In genomic region chr10:78630194-78630593, GRCm38 (mm10) we compare ENCODE assay signal across 17 mouse cellular contexts. TPM values are rescaled to one million over a fixed set of nuclear protein-coding genes. Genes with fewer than 3 reads are reported as not detected.
DNase-seq lines count a peak whose midpoint lies in the region; ATAC-seq and TF ChIP-seq lines count a peak whose summit lies in the region.
"Had no signal": no experiment of that assay in that cellular context is flagged by ENCODE, and none has a peak within 500 bp of the region (broad histone marks: within the 10 kb centered on the region; RNA-seq: fewer than 3 reads in every experiment).

No protein-coding gene starts in this region.

- H3K27ac ChIP-seq in forebrain, embryonic 13.5 days: no peak overlapping the region
- no peak overlapping the region for H3K27ac ChIP-seq in forebrain, embryonic 10.5 days
- H3K27ac ChIP-seq in midbrain, postnatal 0 days (ENCODE audit: low read depth, low read length): no peak overlapping the region
- H3K27ac ChIP-seq in midbrain, embryonic 10.5 days (replicated peaks): no peak overlapping the region
- no peak overlapping the region for H3K27ac ChIP-seq in forebrain, embryonic 16.5 days (ENCODE audit: low read length)
- H3K27ac ChIP-seq in liver, postnatal 0 days (ENCODE audit: low read depth): no peak overlapping the region
- H3K27ac ChIP-seq in kidney, embryonic 16.5 days (ENCODE audit: low read length): no peak overlapping the region
- H3K27ac ChIP-seq: liver, embryonic 14.5 days; neural tube, embryonic 12.5 days had no signal

- WGBS in forebrain, embryonic 13.5 days: 77% methylated on average over 4 of the region's 4 CpGs
- WGBS in forebrain, embryonic 10.5 days: 88% methylated on average over 4 of the region's 4 CpGs
- 77% methylated on average over 4 of the region's 4 CpGs for WGBS in midbrain, postnatal 0 days
- WGBS in midbrain, embryonic 10.5 days: 78% methylated on average over 4 of the region's 4 CpGs
- 61% methylated on average over 4 of the region's 4 CpGs for WGBS in forebrain, embryonic 16.5 days
- WGBS in liver, postnatal 0 days (ENCODE audit: insufficient replicate concordance): 76% methylated on average over 4 of the region's 4 CpGs
- WGBS in kidney, embryonic 16.5 days: 79% methylated on average over 4 of the region's 4 CpGs

- no peak overlapping the region for H3K4me3 ChIP-seq in forebrain, embryonic 13.5 days
- no peak overlapping the region for H3K4me3 ChIP-seq in forebrain, embryonic 10.5 days
- no peak overlapping the region for H3K4me3 ChIP-seq in midbrain, postnatal 0 days (ENCODE audit: low read depth, low read length)
- H3K4me3 ChIP-seq in midbrain, embryonic 10.5 days: no peak overlapping the region
- no peak overlapping the region for H3K4me3 ChIP-seq in forebrain, embryonic 16.5 days (replicated peaks; ENCODE audit: low read length)
- H3K4me3 ChIP-seq in liver, postnatal 0 days (ENCODE audit: low read depth, low read length): no peak overlapping the region
- H3K4me3 ChIP-seq in kidney, embryonic 16.5 days (ENCODE audit: low read length): no peak overlapping the region
- H3K4me3 ChIP-seq: neural tube, embryonic 12.5 days had no signal

- no peaks in the 10 kb centered on the region for H3K9me3 ChIP-seq in forebrain, embryonic 13.5 days (replicated peaks)
- H3K9me3 ChIP-seq in forebrain, embryonic 10.5 days: no peaks in the 10 kb centered on the region
- no peaks in the 10 kb centered on the region for H3K9me3 ChIP-seq in midbrain, postnatal 0 days (ENCODE audit: low read length)
- H3K9me3 ChIP-seq in midbrain, embryonic 10.5 days (replicated peaks): no peaks in the 10 kb centered on the region
- H3K9me3 ChIP-seq in forebrain, embryonic 16.5 days (ENCODE audit: control insufficient read depth, low read length): no peaks in the 10 kb centered on the region
- no peaks in the 10 kb centered on the region for H3K9me3 ChIP-seq in liver, postnatal 0 days (ENCODE audit: low read length)
- H3K9me3 ChIP-seq in kidney, embryonic 16.5 days (ENCODE audit: low read length): no peaks in the 10 kb centered on the region
- H3K9me3 ChIP-seq: neural tube, embryonic 12.5 days had no signal

- no peaks in the 10 kb centered on the region for H3K4me1 ChIP-seq in forebrain, embryonic 13.5 days
- H3K4me1 ChIP-seq in forebrain, embryonic 10.5 days: no peaks in the 10 kb centered on the region
- H3K4me1 ChIP-seq in midbrain, postnatal 0 days (ENCODE audit: insufficient read depth, low read length): no peaks in the 10 kb centered on the region
- no peaks in the 10 kb centered on the region for H3K4me1 ChIP-seq in midbrain, embryonic 10.5 days
- H3K4me1 ChIP-seq in forebrain, embryonic 16.5 days (replicated peaks; ENCODE audit: control insufficient read depth, insufficient read depth, low read length): no peaks in the 10 kb centered on the region
- H3K4me1 ChIP-seq in liver, postnatal 0 days (ENCODE audit: insufficient read depth): no peaks in the 10 kb centered on the region
- no peaks in the 10 kb centered on the region for H3K4me1 ChIP-seq in kidney, embryonic 16.5 days (ENCODE audit: insufficient read depth, low read length)
- H3K4me1 ChIP-seq: neural tube, embryonic 12.5 days had no signal

- H3K36me3 ChIP-seq in forebrain, embryonic 13.5 days (ENCODE audit: poor library complexity, severe bottlenecking): no peaks in the 10 kb centered on the region
- H3K36me3 ChIP-seq in forebrain, embryonic 10.5 days (replicated peaks): no peaks in the 10 kb centered on the region
- no peaks in the 10 kb centered on the region for H3K36me3 ChIP-seq in midbrain, postnatal 0 days (ENCODE audit: insufficient read depth, low read length)
- no peaks in the 10 kb centered on the region for H3K36me3 ChIP-seq in midbrain, embryonic 10.5 days
- H3K36me3 ChIP-seq in forebrain, embryonic 16.5 days (ENCODE audit: control insufficient read depth, insufficient read depth): no peaks in the 10 kb centered on the region
- H3K36me3 ChIP-seq in liver, postnatal 0 days (replicated peaks; ENCODE audit: insufficient read depth, low read length): no peaks in the 10 kb centered on the region
- H3K36me3 ChIP-seq in kidney, embryonic 16.5 days (ENCODE audit: insufficient read depth, low read length): no peaks in the 10 kb centered on the region
- H3K36me3 ChIP-seq: neural tube, embryonic 12.5 days had no signal

- H3K9ac ChIP-seq in forebrain, embryonic 13.5 days: no peak overlapping the region
- H3K9ac ChIP-seq in midbrain, postnatal 0 days (replicated peaks; ENCODE audit: low read length, poor library complexity, severe bottlenecking): no peak overlapping the region
- no peak overlapping the region for H3K9ac ChIP-seq in forebrain, embryonic 16.5 days (replicated peaks; ENCODE audit: low read depth, low read length)
- no peak overlapping the region for H3K9ac ChIP-seq in liver, postnatal 0 days (replicated peaks)
- no peak overlapping the region for H3K9ac ChIP-seq in kidney, embryonic 16.5 days (replicated peaks; ENCODE audit: low read length)
- H3K9ac ChIP-seq: liver, embryonic 14.5 days; neural tube, embryonic 12.5 days had no signal

- H3K27me3 ChIP-seq in forebrain, embryonic 13.5 days: no peaks in the 10 kb centered on the region
- no peaks in the 10 kb centered on the region for H3K27me3 ChIP-seq in forebrain, embryonic 10.5 days (ENCODE audit: poor library complexity, severe bottlenecking)
- no peaks in the 10 kb centered on the region for H3K27me3 ChIP-seq in midbrain, postnatal 0 days (ENCODE audit: insufficient read depth, low read length)
- H3K27me3 ChIP-seq in midbrain, embryonic 10.5 days (ENCODE audit: low read depth, poor library complexity, severe bottlenecking): no peaks in the 10 kb centered on the region
- H3K27me3 ChIP-seq in forebrain, embryonic 16.5 days (replicated peaks; ENCODE audit: control insufficient read depth, insufficient read depth, low read length): no peaks in the 10 kb centered on the region
- H3K27me3 ChIP-seq in liver, postnatal 0 days (ENCODE audit: insufficient read depth, low read length): peaks cover 3% of the 10 kb centered on the region; the same call in 1 of the 2 replicates
- H3K27me3 ChIP-seq in kidney, embryonic 16.5 days (ENCODE audit: insufficient read depth, low read length): no peaks in the 10 kb centered on the region
- H3K27me3 ChIP-seq: neural tube, embryonic 12.5 days had no signal

- no peak overlapping the region for H3K4me2 ChIP-seq in forebrain, embryonic 13.5 days
- H3K4me2 ChIP-seq in midbrain, postnatal 0 days (ENCODE audit: low read depth, low read length, poor library complexity, severe bottlenecking): no peak overlapping the region
- no peak overlapping the region for H3K4me2 ChIP-seq in forebrain, embryonic 16.5 days (ENCODE audit: low read length)
- H3K4me2 ChIP-seq in liver, postnatal 0 days (ENCODE audit: low read depth, low read length): no peak overlapping the region
- H3K4me2 ChIP-seq in kidney, embryonic 16.5 days (replicated peaks; ENCODE audit: low read depth, low read length): no peak overlapping the region
- H3K4me2 ChIP-seq: neural tube, embryonic 12.5 days had no signal

- peak; percentile 48; the same call in 1 of the 2 replicates for ATAC-seq in forebrain, embryonic 13.5 days
- ATAC-seq in midbrain, postnatal 0 days (ENCODE audit: low FRiP score): no peak
- peak; percentile 71 for ATAC-seq in forebrain, embryonic 16.5 days
- ATAC-seq in liver, postnatal 0 days: no peak
- ATAC-seq in kidney, embryonic 16.5 days (ENCODE audit: low FRiP score, low TSS enrichment): no peak

- no peak for DNase-seq in forebrain, embryonic 10.5 days (ENCODE audit: extremely low spot score, low spot score)
- peak; percentile 59 for DNase-seq in midbrain, postnatal 0 days (ENCODE audit: low spot score)
- no peak for DNase-seq in midbrain, embryonic 10.5 days (ENCODE audit: low spot score)
- peak; percentile 64 for DNase-seq in right cerebral cortex, postnatal 4 days
- no peak for DNase-seq in liver, postnatal 0 days
- DNase-seq: adrenal gland, postnatal 36 days; heart, postnatal 36 days; kidney, adult 11 months; lung, postnatal 4 days; midbrain, embryonic 14.5 days had no signal

- no peak for TF ChIP-seq EP300 in liver, postnatal 0 days (IDR thresholded peaks at IDR 0.05; ENCODE audit: low read depth)

- TF ChIP-seq CTCF in midbrain, postnatal 0 days (IDR thresholded peaks at IDR 0.05): no peak
- TF ChIP-seq CTCF in liver, postnatal 0 days (IDR thresholded peaks at IDR 0.05; ENCODE audit: low read depth): no peak

RNA-seq across cellular contexts. Expression of gene Olfr1357, which starts 12.3 kb away (rescaled TPM):
- polyA plus RNA-seq in forebrain, embryonic 13.5 days (2015; fragmentation: Nextera tagmentation; extraction: Ambion mirVana): not detected in 2 replicates
- polyA plus RNA-seq in forebrain, embryonic 10.5 days (2016; fragmentation: Nextera tagmentation; extraction: Ambion mirVana): not detected in 2 replicates
- not detected in 2 replicates for total RNA-seq in midbrain, postnatal 0 days (2014; rRNA removed)
- not detected in 2 replicates for polyA plus RNA-seq in midbrain, postnatal 0 days (2015; fragmentation: Nextera tagmentation; extraction: Ambion mirVana)
- polyA plus RNA-seq in midbrain, embryonic 10.5 days (2016; fragmentation: Nextera tagmentation; extraction: Ambion mirVana): not detected in 2 replicates
- not detected in 2 replicates for polyA plus RNA-seq in forebrain, embryonic 16.5 days (2015; fragmentation: Nextera tagmentation; extraction: Ambion mirVana)
- polyA plus RNA-seq in liver, postnatal 0 days (2015; fragmentation: Nextera tagmentation; extraction: Ambion mirVana): not detected in 2 replicates
- polyA plus RNA-seq in kidney, embryonic 16.5 days (2015; fragmentation: Nextera tagmentation; extraction: Ambion mirVana): not detected in 2 replicates
- total RNA-seq: adrenal gland, postnatal 36 days; common myeloid progenitor, adult 5-6 weeks; heart, postnatal 36 days; left cerebral cortex, adult 18-20 months had no signal
- polyA plus RNA-seq: liver, embryonic 14.5 days; midbrain, embryonic 14.5 days; neural tube, embryonic 12.5 days had no signal

RNA-seq across cellular contexts. Expression of gene Syde1, which starts 38.4 kb away (rescaled TPM):
- 4.6 and 5.2 TPM in 2 replicates for polyA plus RNA-seq in forebrain, embryonic 13.5 days (2015; fragmentation: Nextera tagmentation; extraction: Ambion mirVana)
- 13.3 and 14.8 TPM in 2 replicates for polyA plus RNA-seq in forebrain, embryonic 10.5 days (2016; fragmentation: Nextera tagmentation; extraction: Ambion mirVana)
- total RNA-seq in midbrain, postnatal 0 days (2014; rRNA removed): 6.6 and 6.7 TPM in 2 replicates
- 3.1 and 3.2 TPM in 2 replicates for polyA plus RNA-seq in midbrain, postnatal 0 days (2015; fragmentation: Nextera tagmentation; extraction: Ambion mirVana)
- 13.4 and 14.5 TPM in 2 replicates for polyA plus RNA-seq in midbrain, embryonic 10.5 days (2016; fragmentation: Nextera tagmentation; extraction: Ambion mirVana)
- 3.9 TPM in 2 replicates for polyA plus RNA-seq in forebrain, embryonic 16.5 days (2015; fragmentation: Nextera tagmentation; extraction: Ambion mirVana)
- 1.5 TPM in 2 replicates for polyA plus RNA-seq in liver, postnatal 0 days (2015; fragmentation: Nextera tagmentation; extraction: Ambion mirVana)
- 18.1 and 20.4 TPM in 2 replicates for polyA plus RNA-seq in kidney, embryonic 16.5 days (2015; fragmentation: Nextera tagmentation; extraction: Ambion mirVana)

RNA-seq across cellular contexts. Expression of gene Ilvbl, which starts 56.0 kb away (rescaled TPM):
- polyA plus RNA-seq in forebrain, embryonic 13.5 days (2015; fragmentation: Nextera tagmentation; extraction: Ambion mirVana): 31.5 and 42.4 TPM in 2 replicates
- 33.0 and 33.3 TPM in 2 replicates for polyA plus RNA-seq in forebrain, embryonic 10.5 days (2016; fragmentation: Nextera tagmentation; extraction: Ambion mirVana)
- 50.1 and 68.2 TPM in 2 replicates for total RNA-seq in midbrain, postnatal 0 days (2014; rRNA removed)
- 82.1 and 92.3 TPM in 2 replicates for polyA plus RNA-seq in midbrain, postnatal 0 days (2015; fragmentation: Nextera tagmentation; extraction: Ambion mirVana)
- polyA plus RNA-seq in midbrain, embryonic 10.5 days (2016; fragmentation: Nextera tagmentation; extraction: Ambion mirVana): 38.3 and 48.9 TPM in 2 replicates
- polyA plus RNA-seq in forebrain, embryonic 16.5 days (2015; fragmentation: Nextera tagmentation; extraction: Ambion mirVana): 38.5 and 48.3 TPM in 2 replicates
- 37.1 and 39.1 TPM in 2 replicates for polyA plus RNA-seq in liver, postnatal 0 days (2015; fragmentation: Nextera tagmentation; extraction: Ambion mirVana)
- 62.7 and 67.2 TPM in 2 replicates for polyA plus RNA-seq in kidney, embryonic 16.5 days (2015; fragmentation: Nextera tagmentation; extraction: Ambion mirVana)

Comparison
In these comparisons a context has a peak if more than half of its experiments do, and no peak if none do; other contexts are left out.
1. DNase-seq: peak in midbrain, postnatal 0 days (single experiment) and right cerebral cortex, postnatal 4 days (single experiment); none in forebrain, embryonic 10.5 days (single experiment), midbrain, embryonic 10.5 days (single experiment) and liver, postnatal 0 days (single experiment).
2. ATAC-seq: peak in forebrain, embryonic 13.5 days (single experiment) and forebrain, embryonic 16.5 days (single experiment); none in midbrain, postnatal 0 days (single experiment), liver, postnatal 0 days (single experiment) and kidney, embryonic 16.5 days (single experiment).